Mouse (Mus musculus) heart, adult 2 months (tissue): ENCODE data around the gene Rnf185.

ENCODE experiments used
- CTCF ChIP-seq: fragments of 200-600 bp; IDR thresholded peaks from 2 replicates; pipeline ENCODE4 v1.8.1; 2022; ENCODE audit warnings: antibody characterized with exemption, mild to moderate bottlenecking, moderate library complexity
- POLR2A ChIP-seq: fragments of 200-500 bp; IDR thresholded peaks from 2 replicates; pipeline ENCODE4 v1.6.1; 2011; ENCODE audit warnings: mild to moderate bottlenecking, low read depth, low read length, control low read depth; ENCODE audit not compliant: insufficient read depth

- TF ChIP-seq CTCF (no peak), POLR2A (no peak)
Observed at GRCm38 (mm10) chr11:3443091-3443490, 9.1 kb downstream of the Rnf185 start.
